Mouse (Mus musculus) mature B cell (primary cell): ENCODE data around the gene Map3k14.

Source experiments
- in situ Hi-C: fragments of 300-500 bp; cut with MboI; formaldehyde crosslinking; loops from 2 replicates; pipeline ENCODE4 v1.14.3; 2019

Map3k14 gene

DNA sequence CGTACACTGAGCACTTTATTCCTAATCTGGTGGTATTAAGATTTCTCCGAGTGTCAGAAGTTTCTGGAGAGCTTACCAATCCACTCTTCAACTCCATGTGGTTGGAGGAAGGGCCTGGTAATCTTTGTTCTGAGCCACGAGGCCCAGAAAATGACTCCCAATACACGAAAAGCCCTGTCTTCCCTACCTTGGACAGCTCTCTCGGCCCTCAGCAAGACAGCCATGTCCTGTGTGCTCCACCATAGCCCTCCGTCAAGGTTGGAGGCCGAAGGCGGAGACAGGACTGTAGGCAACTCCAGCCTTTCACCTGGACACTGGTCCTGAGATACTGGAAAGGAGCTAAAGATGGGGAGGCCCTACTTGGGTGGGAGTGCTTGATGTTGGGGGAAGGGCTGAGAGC is 57.0 kb downstream of the Map3k14 start:
- in situ Hi-C loops, result no loop called here

DNA sequence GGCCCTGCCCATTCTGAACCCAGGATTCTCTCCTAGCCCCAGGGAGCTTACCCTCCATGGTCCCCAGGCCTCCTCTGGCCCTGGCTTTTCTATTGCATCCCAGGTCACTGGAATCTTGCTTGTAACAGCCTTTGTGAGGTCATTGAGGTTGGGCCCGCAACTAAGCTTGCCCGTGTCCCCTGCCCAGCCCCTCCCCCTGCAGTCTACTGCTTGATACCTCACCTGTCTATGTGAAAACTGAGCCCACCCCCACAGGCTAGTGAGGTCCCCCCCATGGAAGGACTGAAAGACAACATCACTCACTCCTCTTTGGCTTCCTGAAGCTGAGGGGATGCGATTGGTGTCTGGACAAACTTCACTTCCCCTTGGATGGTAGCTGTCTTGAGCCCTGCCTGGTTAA is 58.8 kb downstream of the Map3k14 start, which contains the start of gene 1700023F06Rik:
1700023F06Rik (minus strand) TSS at position 101 of the 400 bp plus-strand sequence.
- in situ Hi-C loops, result no loop called here

DNA sequence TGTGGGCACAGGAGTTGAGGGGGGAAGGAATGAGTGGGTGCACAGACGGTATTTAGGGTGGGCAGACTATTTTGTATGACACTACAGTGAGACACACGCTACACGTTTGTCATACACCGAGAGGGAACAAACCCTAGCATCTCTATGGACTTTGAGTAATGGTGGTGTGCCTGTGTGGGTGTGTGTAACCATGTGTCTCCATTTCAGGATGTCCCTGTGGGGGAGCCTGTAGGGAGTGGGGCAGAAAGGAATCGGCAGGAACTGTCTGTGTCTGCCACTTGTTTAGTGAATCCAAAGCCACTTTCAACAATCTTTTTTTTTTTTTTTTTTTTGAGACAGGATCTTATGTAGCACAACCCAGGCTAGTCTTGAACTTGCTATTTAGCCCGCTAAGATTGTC is 61.1 kb downstream of the Map3k14 start:
- in situ Hi-C loops, result no loop called here

DNA sequence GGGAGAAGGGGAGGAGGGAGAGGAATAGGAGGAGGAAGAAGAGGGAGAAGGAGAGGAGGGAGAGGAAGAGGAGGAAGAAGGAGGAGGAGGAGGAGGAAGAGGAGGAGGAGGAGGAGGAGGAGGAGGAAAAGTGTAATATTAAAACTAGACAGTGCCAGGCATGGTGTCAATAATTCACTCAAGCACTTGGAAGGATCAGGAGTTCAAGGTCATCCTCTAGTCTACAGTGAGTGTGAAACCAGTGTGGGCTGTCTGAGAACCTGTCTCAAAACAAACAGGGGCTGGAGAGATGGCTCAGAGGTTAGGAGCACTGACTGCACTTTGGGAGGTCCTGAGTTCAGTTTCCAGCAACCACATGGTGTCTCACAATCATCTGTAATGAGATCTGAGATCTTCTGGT is 64.9 kb downstream of the Map3k14 start:
- in situ Hi-C loops, result no loop called here

DNA sequence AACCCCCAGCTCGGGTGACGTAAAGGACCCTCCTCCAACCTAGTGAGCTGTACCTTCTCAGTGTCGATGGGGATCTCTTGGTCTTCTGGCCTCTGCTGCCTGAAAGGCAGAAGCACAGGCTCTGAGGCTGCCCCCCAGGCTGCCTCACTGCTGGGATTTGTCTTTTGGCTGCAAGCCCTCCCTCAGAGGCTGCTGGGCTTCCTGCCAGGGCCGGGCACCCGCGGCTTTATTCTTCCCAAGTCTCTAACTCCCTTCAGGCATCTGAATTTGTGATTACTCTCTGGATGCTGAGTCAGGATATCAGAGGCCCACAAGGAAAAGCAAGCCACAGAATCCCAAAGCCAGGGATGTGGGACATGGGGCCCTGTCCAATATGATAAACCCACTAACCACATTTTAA is 65.6 kb downstream of the Map3k14 start:
- in situ Hi-C loops, result no loop called here

DNA sequence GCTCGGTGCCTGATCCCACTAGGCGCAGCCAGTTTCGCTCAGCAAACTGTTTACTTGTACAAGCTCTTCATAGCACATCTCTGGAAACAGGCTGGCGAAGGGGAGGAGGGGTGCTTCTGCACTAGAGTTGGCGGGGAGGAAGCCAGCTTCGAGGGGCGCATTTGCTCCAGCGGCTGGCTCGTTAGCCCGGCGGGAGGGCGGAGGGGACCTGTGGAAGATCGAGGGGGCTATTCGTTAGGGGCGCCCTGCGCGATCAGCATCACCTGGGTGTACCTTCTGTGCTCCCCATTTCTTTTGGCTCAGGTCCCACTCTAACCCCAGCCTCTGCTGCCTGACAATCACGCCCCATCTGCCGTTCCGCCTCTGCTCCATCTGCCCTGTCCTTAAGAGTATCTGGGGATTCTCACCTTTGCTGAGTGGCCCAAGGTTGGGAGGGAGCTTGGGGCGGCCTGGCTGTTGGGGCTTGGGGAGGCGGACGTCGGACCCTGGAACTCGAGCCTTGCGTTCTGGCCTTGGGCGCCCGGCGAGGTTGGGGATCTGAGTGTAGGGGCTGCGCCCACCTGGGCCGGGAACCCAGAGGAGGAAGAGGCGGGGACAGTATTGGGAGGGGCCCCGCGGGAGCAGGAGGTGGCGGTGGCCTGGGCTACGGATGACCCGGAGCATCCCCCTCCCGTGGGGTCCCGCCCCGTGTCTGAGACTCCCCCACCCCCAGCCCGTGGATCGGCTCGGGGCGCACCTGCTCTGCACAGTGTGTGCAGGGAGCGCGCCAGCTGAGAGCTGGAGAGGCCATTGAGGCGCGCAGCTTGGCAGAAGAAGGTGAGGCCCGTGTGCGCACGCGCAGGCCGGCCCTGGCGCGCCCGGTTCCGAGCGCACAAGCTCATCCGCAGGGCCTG is 68.1 kb downstream of the Map3k14 start:
- in situ Hi-C loops, result no loop called here

DNA sequence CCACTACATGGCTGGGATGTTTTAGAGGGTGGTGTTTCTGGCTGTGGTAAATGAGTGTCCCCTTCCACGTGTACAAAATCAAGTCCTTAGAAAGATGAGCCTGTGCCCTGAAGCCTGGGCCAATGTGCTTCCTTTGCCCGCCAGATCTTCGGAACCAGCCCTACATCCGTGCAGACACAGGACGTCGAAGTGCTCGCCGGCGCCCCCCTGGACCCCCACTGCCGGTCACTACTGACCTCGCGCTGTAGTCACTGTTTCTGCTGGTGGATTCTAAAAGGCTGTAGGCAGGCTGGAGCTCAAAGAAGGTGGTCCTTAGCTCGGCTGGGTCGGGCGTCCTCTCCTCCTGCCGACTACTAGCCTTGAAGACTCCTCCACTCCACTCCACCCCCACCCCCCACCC is 68.9 kb downstream of the Map3k14 start:
- in situ Hi-C loops, result no loop called here

DNA sequence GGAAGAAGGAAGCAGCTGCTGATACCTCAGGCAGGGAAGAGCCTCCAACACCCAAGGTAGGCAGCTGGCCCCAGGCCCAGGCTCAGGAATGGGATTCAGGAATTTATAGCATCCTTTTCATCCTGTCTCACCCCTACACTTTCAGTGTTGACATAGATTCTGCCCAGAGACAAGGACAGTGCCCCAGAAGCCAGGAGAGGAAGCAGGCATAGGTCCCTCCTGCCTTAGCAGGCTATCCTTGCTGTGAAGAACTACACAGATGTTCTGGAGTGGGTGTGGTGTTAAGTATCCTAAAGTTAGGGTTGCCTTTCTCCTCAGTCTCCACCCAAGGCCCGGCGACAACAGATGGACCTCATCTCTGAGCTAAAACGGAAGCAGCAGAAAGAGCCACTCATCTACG is 69.9 kb downstream of the Map3k14 start:
- in situ Hi-C loops, result no loop called here

DNA sequence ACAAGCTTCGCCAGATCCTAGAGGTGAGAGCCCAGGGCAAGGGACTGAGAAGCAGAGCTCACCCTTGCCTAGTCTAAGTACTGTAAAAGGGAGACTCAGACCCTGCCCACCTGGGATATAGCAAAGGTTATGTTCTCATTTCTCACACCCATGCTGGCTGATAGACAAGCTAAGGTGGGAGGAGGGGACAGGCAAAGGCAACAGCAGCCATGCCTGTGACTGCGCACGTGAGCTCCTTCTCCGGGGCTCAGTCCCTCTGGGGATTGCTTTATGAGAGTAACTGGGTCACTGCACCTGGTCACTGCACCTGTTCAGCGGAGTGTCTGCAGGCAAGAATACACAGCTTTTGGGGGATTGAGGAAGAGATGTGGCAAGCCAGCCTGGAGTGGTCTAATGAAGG is 71.6 kb downstream of the Map3k14 start:
- in situ Hi-C loops, result no loop called here

DNA sequence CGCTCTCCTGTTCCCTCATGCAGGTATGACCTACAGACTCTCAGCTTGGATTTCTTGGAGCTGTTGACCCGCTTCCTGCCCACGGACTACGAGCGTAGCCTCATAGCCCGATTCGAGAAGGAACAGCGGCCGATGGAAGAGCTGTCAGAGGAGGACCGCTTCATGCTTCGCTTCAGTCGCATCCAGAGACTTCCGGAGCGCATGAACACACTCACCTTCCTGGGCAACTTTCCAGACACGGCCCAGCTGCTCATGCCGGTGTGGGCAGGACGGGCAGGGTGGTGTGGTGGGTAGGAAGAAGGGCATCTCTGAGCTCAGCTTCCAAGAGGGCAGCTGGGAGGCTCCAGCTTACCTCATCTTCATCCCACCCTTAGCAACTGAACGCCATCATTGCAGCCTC is 72.0 kb downstream of the Map3k14 start:
- in situ Hi-C loops, result no loop called here

DNA sequence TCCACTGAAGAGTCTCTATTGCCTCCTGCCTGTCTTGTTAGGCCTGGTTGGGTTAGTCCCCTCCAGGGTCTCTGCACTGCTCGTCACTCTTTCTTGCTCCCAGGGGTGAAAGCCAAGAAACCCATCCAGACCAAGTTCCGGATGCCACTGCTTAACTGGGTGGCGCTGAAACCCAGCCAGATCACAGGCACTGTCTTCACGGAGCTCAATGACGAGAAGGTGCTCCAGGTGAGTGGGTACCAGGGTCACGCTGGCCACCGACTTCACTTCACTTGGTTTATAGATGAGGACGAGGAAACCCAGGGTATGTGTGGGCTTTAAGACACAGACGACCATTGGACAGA is 73.5 kb downstream of the Map3k14 start:
- in situ Hi-C loops, result no loop called here

DNA sequence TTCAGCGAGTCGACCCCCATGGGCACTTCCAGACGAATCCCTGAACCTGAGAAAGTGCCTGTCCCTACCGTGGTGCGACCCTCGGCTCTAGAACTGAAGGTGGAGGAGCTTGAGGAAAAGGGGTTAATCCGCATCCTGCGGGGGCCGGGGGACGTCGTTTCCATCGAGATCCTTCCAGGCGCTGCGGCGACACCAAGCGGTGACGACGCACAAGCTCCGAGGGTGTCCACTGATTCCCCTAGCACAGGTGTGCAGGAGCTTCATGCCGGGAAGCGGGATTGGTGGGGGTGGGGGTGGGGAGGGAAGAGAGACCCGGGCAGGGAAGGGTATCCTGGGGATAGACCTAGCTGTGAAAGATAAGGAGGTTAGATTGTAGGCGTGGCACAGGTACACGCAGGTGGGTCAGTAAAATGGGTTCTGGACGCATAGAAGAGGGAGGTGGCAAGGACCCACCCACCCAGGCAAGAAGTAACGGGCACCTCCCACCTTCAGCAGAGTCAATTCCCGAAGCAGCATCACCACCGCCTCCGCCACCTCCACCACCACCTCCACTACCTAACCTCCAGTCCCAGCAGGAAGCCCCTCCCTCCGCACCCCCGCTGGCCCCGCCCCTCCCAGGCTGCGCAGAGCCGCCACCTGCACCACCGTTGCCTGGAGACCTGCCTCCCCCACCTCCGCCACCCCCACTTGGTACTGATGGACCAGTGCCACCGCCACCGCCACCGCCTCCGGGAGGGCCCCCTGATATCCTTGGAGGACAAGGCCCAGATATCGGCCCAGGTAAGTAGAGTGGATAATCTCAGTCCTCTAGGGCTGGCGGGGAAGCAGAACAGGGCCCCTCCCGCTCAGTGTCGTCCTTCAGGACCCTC is 74.1 kb downstream of the Map3k14 start:
- in situ Hi-C loops, result no loop called here

DNA sequence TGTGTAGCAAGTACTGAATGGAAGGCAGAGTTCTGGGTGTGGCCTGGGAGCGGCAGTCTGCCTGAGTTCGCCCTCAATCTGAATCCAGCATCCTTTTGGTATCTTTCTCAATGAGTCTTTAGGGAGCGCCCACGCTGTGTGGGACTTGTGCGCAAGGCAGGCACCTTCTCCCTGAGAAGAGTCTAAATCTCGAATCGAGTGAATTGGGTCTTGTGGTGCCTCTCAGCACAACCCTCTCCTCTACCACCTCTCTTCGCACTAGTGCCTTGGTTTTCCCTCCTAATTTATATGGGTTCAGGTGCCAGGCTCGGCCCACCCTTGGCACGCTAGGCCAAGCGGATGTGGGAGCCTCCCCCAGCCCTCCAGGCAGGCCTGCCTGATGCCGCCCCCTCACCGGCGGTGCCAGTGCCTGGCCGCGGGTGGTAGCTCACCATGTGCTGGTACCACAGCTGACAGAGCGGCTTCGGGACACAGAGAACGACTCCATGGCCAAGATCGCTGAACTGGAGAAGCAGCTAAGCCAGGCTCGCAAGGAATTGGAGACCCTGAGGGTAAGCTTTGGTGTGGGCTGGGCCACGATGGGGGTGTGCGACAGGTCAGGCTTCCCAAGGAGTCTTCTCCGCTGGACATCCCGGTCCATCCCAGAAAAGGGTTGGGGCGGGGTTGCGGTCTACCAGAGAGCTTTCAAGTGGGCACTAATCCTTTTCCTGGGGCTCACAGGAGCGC is 74.9 kb downstream of the Map3k14 start:
- in situ Hi-C loops, result no loop called here

DNA sequence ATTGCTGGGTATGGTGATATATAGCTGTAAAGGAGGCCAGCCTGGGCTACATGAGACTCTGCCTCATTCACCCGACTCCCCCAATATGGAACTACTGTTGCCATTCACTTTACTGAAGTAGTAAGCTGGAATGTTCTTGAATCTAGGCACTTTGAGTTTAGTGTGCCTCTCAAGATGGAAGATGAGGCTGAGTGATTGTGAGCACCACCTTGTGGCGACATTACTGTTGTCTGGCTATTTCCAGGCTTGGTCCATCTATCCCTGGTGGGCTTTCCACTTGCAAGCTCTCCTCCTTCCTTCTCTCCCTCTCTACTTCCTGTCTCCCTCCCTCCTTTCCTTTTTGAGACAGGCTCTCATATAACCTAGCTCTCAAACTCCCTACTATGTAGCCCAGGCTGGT is 82.4 kb downstream of the Map3k14 start:
- in situ Hi-C loops, result no loop called here

DNA sequence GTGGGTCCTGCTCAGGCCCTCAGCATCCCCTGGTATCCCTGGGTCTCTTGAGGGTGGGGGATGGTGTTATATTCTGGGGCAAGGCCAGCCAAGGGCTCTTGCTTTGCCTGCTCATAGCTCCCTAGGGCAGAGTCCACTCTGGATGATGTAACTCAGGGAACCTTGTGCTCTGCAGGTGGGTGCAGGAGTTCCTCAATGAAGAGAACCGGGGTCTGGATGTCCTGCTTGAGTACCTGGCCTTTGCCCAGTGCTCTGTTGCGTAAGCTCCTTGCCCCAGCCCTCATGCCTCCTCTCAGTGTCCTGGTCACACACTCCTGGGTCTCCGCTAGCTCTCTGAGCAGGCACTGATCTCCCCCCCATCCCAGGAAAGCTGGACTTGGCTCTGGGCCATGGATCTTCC is 85.4 kb downstream of the Map3k14 start:
- in situ Hi-C loops, result no loop called here

DNA sequence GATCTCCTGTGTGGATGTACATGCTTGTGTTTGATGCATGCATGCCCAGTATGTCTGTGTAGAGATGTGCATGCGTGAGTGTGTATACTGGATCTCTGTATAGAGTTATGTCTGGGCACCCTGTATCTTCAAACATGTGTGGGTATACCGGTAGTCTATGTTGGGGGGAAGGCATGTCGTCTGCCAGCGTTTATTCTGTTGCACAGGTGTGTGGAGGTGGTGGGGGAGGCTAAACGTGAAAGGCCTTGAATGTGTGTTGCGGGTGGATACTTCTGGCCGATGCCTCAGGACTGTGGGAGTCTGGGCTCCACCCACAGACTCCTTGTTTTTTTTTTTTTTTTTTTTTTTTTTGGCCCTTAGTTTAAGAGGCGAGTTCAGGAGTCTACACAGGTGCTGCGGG is 85.9 kb downstream of the Map3k14 start:
- in situ Hi-C loops, result no loop called here

DNA sequence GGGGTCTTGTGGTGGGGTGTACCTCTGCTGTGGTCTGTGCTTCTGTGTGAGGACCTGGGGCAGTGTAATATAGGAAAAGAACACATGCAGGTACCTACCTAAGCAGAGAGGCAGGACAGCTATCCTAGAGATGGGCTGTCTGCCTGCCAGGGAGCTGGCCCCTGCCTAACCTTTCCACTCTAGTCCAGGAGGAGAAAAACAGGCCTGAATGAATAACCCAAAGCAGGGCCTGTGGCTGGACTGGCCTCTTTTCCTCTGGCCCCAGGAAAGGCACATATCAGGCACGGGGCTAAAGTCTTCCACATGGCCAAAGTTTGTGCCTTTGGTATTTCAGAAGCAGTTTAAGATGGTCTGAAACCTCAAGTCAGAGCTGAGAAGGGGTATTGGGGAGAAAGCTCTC is 86.8 kb downstream of the Map3k14 start:
- in situ Hi-C loops, result no loop called here

DNA sequence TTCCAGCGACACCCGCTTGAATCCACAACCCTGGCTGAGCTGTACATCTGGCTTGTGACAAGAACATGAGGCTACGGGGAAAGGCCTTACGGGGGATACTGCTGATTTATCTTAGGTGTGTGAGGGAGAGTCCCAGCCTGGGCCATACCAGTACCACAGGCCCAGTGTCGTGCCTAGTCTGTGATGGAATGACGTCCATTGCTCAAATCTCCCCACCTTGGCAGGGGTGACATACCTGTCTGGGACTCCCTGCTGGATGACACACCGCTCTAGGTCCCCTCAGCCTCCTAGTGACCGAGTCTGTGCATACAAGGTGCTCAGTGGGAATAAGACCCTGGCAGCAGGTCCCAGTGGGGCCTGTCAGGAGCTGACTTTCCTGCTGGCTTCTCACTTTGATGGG is 88.5 kb downstream of the Map3k14 start:
- in situ Hi-C loops, result no loop called here

DNA sequence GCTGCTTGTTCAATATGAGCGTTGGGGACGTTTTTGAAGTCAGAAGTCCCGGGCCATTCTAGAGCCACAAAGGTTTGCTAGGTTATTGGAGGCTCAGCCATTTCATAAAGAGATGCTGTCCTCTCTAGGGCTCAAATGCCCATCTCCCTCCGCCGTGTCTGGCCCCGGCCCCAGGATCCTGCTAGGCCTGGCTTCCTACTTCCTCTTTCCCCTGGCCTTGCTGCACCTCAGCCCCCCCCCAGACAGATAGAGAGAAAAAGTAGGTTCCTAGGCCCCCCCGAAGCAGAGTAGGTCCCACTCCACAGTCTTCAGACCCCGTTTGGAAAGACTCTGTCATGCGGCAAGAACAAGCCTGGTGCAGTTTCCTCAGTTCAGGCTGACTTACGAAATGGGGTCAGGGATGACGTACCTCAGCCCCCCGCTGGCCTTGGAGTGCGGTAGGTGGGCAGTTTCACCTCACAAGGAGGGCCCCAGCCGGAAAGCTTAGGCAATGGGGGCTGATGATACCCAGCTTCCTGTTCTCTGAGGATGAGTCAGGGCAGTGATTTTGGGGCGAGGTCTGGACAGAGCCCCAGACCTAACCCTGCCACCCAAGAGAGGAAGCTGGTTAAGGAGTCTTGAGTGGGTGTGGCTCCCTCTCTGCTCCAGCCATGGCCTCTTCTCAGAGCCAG is 89.3 kb downstream of the Map3k14 start:
- in situ Hi-C loops, result no loop called here

DNA sequence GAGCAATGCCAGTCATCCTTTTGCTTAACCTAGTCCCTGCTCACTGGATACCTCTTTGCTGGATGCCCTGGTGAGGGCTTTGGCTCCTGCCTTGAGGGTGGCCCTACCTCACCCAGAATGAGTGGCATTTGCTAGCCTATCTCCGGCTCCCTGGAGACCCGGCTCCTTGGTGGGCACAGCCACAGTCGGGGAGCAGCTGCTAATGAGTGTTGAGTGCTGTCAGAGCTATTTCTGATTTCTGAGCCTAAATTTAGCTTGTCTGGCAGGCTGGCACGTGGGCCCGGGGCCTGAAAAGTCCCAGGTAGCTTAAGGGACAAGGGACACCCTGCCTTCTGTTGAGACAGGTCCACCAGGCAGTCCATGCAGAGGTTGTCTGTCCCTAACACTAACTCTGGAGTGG is 90.1 kb downstream of the Map3k14 start:
- in situ Hi-C loops, result no loop called here

DNA sequence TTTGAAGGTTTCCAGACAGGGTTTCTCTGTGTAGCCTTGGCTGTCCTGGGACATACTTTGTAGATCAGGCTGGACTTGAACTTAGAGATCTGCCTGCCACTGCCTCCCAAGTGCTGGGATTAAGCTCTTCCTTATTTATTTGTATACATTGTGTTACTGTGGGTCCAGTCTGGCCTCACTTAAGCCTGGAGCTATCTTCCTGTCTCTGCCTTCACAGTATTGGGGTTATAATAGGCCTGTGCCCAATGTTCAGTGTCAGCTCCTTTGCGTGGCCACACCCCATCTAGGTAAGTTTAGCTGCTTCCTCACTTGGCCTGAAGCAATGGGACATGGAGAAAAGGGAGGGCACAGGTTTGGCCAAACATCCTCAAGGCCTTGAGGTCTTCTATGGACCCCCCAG is 90.8 kb downstream of the Map3k14 start:
- in situ Hi-C loops, result no loop called here
